Mouse (Mus musculus) left cerebral cortex, adult 11 months (tissue): ENCODE measurements around the gene Gpx3.

Experiments used
- DNase-seq: peaks from one replicate; pipeline ENCODE4 v3.0.0; 2022; ENCODE audit warnings: low spot score

Gpx3 gene

GRCm38 (mm10) chr11:54912503-54913316 lies 10.5 kb downstream of the Gpx3 start:
- no peak for DNase-seq

DNA sequence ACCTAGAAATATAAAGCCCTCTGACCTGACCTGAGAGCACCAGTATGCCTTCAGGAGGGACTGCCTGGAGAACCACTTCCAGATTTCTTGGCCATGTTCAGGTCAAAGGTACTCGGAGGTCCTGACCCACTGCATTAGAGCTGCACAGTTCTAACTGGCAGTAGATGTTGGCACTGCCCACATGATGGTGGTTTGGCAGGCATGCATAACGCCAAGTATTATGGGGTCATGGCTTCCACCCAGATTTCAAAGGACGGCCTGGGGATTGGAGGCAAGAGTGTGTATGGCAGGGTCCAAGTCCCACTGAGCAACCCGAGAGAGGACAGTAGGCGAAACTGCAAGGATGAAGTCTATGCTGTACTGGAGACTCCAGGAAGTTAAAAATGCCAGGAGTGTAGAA lies 11.6 kb downstream of the Gpx3 start:
- DNase-seq: no peak

GRCm38 (mm10) chr11:54917461-54917860 lies 15.2 kb downstream of the Gpx3 start:
- no peak for DNase-seq

- no peak for DNase-seq
These were observed 16.0 kb downstream of the Gpx3 start for GRCm38 (mm10) chr11:54918273-54918672.

- DNase-seq: no peak
These were observed 18.1 kb downstream of the Gpx3 start for GRCm38 (mm10) chr11:54920127-54920972.

DNA sequence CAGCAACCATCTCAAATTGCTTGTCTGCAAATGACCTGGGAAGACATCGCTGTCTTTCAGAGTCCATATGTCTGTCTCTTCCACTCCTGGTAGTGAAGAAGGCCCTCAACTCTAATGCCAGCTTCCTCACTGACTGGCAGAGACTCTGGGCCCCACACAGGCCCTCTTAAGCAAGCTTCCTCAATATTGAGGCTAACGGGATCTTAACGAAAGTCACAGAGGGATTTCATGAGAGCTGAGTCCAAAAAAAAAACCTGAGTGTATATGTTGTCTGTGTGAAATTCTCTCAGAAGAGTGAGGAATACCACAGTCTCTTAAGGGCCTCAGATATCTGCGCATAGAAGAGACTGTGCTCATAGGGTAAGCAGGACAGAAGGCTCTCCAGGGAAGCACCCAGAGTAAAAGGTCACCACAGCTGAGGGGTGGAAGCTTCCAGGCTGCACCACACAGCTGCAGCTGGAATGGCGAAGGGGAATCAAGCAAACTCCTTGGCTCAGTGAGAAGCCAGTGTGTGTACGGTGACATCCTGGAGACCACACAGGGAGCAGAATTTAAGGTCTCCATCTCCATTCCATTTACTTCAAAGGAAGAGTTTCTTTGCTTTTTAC lies 18.8 kb downstream of the Gpx3 start:
- DNase-seq: no peak

- DNase-seq: no peak
These were observed 19.5 kb downstream of the Gpx3 start for GRCm38 (mm10) chr11:54921798-54922197.

DNA sequence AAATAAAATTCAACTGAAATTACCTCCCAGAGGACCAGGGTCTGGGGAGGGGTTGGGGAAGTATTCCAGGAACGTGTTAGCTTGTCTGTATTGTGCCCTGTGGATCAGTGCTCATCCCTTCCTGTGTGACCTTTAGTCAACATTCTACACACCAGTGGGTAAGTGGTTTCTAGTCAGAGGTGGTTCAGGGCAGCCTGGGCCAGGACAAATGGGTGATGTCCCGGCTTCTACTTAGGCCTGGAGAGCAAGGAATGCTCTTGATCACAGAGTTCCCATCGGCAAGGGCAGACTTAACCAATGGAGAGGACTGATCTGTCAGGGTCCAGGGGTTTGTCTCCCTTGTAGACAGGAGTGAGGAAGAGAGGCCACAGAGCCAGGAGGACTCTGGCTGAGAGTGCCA lies 20.2 kb downstream of the Gpx3 start:
- no peak for DNase-seq

- DNase-seq: no peak
These were observed 21.9 kb downstream of the Gpx3 start for GRCm38 (mm10) chr11:54924145-54924544.

GRCm38 (mm10) chr11:54927346-54928140 lies 25.3 kb downstream of the Gpx3 start:
- peak; percentile 39 for DNase-seq

GRCm38 (mm10) chr11:54928219-54928618 lies 26.0 kb downstream of the Gpx3 start:
- DNase-seq: no peak

DNA sequence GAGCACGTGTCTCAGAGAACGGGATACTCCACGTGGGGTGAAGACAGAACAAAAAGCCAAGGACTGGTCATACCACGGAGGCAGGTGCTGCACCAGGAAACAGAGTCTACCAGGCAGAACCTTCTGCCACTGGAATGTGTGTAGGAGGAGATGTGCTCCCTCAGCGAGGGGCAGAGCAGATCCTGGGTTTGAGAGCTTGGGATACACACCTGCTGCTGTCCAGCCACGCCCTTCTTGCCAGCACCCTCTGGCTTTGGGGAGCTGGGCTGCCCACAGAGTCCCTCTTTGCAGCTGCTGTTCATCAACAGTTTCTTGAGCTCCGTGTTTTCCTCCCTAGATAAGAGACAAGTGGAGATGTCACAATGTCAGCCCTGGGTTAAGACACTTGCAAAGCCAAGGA lies 26.6 kb downstream of the Gpx3 start:
- no peak for DNase-seq

- no peak for DNase-seq
These were observed 27.0 kb downstream of the Gpx3 start for GRCm38 (mm10) chr11:54929290-54929689.

- no peak for DNase-seq
These were observed 27.5 kb downstream of the Gpx3 start for GRCm38 (mm10) chr11:54929744-54930143.

DNA sequence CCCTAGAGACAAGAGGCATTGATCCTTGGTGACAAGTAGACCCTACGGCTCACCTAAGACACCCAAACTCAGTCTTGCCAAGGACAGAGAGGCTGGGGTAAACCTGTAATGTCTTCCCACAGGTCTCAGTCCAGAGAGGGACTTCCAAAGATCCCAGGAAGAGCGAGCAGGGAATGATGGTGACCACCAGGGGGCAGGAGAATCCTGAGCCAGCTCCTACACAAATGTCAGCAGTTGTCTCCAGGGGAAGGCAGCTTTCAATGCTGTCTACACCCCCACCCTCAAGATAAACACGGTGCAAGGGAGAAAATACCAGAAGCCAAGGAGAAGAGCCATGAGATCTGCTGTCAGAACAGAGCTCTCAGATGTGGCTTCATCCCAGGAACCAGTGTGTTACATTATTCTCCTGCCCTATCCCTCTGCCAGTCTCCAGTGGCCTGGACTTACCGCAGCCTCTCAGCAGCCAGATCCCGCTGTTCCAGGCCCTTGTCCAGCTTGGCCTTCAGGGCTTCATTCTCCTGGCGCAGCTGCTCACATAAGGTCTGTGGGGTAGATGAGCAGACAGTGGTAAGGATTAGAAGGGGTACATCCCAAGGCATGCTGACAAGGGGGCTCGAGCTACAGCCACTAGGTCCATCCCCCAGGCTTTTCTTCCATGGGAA lies 28.2 kb downstream of the Gpx3 start:
- DNase-seq: no peak

DNA sequence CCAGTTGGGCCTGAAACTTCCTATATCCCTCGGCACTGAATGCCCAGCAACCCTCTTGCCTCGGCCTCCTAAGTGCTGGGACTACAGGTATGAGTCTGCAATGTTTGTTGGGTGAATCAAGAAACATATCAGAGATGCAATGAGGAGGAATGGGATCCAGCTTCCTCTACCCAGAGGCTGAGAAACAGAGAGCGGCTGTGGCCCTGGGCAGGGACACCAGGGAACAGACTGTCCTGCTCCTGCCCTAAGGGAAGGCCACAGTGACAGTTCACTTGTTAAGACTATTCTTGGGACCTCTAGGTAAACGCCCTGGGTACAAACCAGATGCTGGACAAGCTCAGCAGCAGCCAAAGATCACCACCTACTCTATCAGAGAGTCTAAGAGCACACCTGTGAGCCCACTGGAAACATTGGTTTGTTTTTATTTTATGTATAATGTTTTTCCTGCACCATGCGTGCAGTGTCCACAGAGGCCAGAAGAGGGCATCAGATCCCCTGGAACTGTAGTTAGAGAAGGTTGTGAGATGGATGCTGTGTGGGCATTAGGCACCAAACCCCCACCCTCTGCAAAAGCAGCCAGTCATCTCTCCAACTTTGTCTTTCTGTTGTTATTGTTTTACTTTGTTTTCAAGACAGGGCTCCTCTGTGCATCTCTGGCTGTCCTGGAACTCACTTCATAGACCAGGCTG lies 29.3 kb downstream of the Gpx3 start:
- no peak for DNase-seq

- no peak for DNase-seq
These were observed 30.3 kb downstream of the Gpx3 start for GRCm38 (mm10) chr11:54932540-54932939.

- no peak for DNase-seq
These were observed 31.9 kb downstream of the Gpx3 start for GRCm38 (mm10) chr11:54934198-54934597.

DNA sequence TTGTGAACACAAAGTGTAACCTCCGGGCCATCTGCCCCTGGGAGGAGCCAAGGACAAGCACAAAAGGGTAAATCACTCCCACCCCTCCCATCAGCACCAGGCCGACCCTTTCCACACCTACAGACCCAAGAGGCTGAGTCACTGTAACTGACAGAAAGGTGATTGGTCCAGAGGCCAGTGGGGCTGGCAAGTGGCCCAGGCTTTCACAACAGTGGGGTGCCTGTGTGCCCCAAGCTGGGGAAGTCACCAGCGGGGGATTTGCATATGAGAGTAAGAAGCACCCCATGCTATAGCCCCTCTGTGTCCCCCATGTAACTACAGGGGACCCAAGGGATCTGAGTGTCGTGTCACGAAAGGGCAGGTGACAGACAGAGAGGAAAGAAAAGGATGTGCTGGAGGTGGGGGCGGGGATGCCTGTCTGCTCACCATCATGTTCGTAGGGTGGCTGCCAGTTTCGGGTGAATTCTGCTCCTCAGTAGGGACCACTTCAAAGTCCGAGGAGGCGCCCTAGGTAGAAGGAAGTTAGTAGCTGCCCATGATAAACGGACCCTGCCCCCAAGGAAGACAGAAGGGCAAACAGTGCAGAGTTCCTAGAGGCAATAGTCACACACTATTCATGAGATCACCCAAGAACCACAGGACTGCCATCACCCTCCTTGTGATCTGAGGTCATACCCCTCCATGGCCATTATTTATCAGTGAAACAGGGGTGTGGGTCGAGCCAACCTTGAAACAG lies 34.0 kb downstream of the Gpx3 start:
- no peak for DNase-seq

DNA sequence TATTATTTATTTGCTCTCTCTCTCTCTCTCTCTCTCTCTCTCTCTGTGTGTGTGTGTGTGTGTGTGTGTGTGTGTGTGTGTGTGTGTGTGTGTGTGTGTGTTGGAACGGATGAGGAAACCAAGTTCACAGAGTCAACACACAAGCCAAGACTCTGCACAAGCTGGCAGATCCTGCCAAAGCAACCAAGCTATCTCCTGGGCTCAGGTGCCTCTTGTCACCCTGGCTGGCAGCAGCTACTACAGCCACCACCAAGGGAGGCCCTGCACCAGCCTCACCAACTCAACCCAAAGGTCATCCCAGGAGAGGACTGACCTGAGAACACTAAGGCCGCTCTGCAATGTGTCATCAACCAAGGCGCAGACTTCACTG lies 34.5 kb downstream of the Gpx3 start:
- DNase-seq: no peak
